Mouse (Mus musculus) myocyte (in vitro differentiated cells): Measurements from ENCODE around the gene Mrc2. TPM values are rescaled to one million over a fixed set of nuclear protein-coding genes. Genes with fewer than 3 reads are reported as not detected.

ENCODE experiments used
- H3K27me3 ChIP-seq: one replicate; pipeline ENCODE4 v1.6.1; 2011; ENCODE audit not compliant: control insufficient read depth, insufficient read depth, insufficient read length
- H3K36me3 ChIP-seq: one replicate; pipeline ENCODE4 v1.6.1; 2011; ENCODE audit not compliant: control insufficient read depth, insufficient read depth
- H3K4me2 ChIP-seq: one replicate; pipeline ENCODE4 v1.6.1; 2011; ENCODE audit warnings: low read depth, control low read depth
- H3K4me3 ChIP-seq: one replicate; pipeline ENCODE4 v1.5.1; 2011; ENCODE audit warnings: mild to moderate bottlenecking, control low read depth, moderate library complexity
- H3K79me2 ChIP-seq: one replicate; pipeline ENCODE4 v1.6.1; 2011; ENCODE audit not compliant: control insufficient read depth, insufficient read depth
- H3ac ChIP-seq: one replicate; pipeline ENCODE4 v1.6.1; 2011; ENCODE audit not compliant: control insufficient read depth, insufficient read length
- CEBPB ChIP-seq: IDR thresholded peaks from 2 replicates; pipeline ENCODE4 v1.6.1; 2011; ENCODE audit warnings: mild to moderate bottlenecking, moderate library complexity; ENCODE audit not compliant: poor library complexity, insufficient read depth, severe bottlenecking
- E2F4 ChIP-seq: IDR thresholded peaks from one replicate; pipeline ENCODE4 v1.6.1; 2011; ENCODE audit warnings: mild to moderate bottlenecking, control low read depth, moderate library complexity; ENCODE audit not compliant: insufficient read depth
- MAX ChIP-seq: IDR thresholded peaks from one replicate; pipeline ENCODE4 v1.6.1; 2011; ENCODE audit warnings: low read depth, mild to moderate bottlenecking, control low read depth
- MYOD1 ChIP-seq, 3 experiments: IDR thresholded peaks; one replicate each; pipeline ENCODE4 v1.6.1; 2011; ENCODE audit warnings: control low read depth in 2 of 3, low read depth in 2 of 3, mild to moderate bottlenecking in 2 of 3, moderate library complexity in 1 of 3; ENCODE audit not compliant: insufficient read length in 2 of 3, control insufficient read depth in 1 of 3
- MYOG ChIP-seq, 3 experiments: IDR thresholded peaks; one replicate each; pipeline ENCODE4 v1.6.1; 2011; ENCODE audit warnings: control low read depth in 2 of 3, low read depth in 2 of 3, mild to moderate bottlenecking in 2 of 3; ENCODE audit not compliant: insufficient read length in 2 of 3, control insufficient read depth in 1 of 3, insufficient read depth in 1 of 3
- POLR2A ChIP-seq: IDR thresholded peaks from one replicate; pipeline ENCODE4 v1.6.1; 2011; ENCODE audit warnings: low read depth, mild to moderate bottlenecking, control low read depth, moderate library complexity; ENCODE audit not compliant: insufficient read length
- POLR2AphosphoS2 ChIP-seq: IDR thresholded peaks from one replicate; pipeline ENCODE4 v1.6.1; 2011; ENCODE audit warnings: low read depth, control low read depth; ENCODE audit not compliant: insufficient read length
- REST ChIP-seq: IDR thresholded peaks from one replicate; pipeline ENCODE4 v1.6.1; 2011; ENCODE audit warnings: mild to moderate bottlenecking, control low read depth, moderate library complexity; ENCODE audit not compliant: insufficient read depth, insufficient read length
- SRF ChIP-seq: IDR thresholded peaks from one replicate; pipeline ENCODE4 v1.6.1; 2011; ENCODE audit warnings: low read depth; ENCODE audit not compliant: control insufficient read depth, insufficient read length
- TCF12 ChIP-seq: IDR thresholded peaks from one replicate; pipeline ENCODE4 v1.6.1; 2011; ENCODE audit warnings: mild to moderate bottlenecking, control low read depth; ENCODE audit not compliant: poor library complexity, insufficient read depth, severe bottlenecking
- TCF3 ChIP-seq: IDR thresholded peaks from one replicate; pipeline ENCODE4 v1.6.1; 2011; ENCODE audit warnings: low read depth, control low read depth; ENCODE audit not compliant: insufficient read length
- USF1 ChIP-seq: IDR thresholded peaks from one replicate; pipeline ENCODE4 v1.6.1; 2011; ENCODE audit warnings: low read depth, mild to moderate bottlenecking, control low read depth, moderate library complexity
- polyA plus RNA-seq: library from polyadenylated mRNA; unstranded; fragments of >200 nt; fragmentation: generic; extraction: Trizol; gene quantifications from one replicate; pipeline ENCODE4 v1.2.1, GENCODE M21; 2012; ENCODE audit warnings: missing spikeins

Mrc2 gene
- polyA plus RNA-seq, 1 experiment: 47.7 TPM

- peak overlapping the region; percentile 98 for H3K4me2 ChIP-seq
- H3K79me2 ChIP-seq: no peaks in the 10 kb centered on the region
- H3K27me3 ChIP-seq: no peaks in the 10 kb centered on the region
- H3ac ChIP-seq: no peak overlapping the region
- H3K36me3 ChIP-seq: no peaks in the 10 kb centered on the region
- H3K4me3 ChIP-seq: peak overlapping the region; percentile 23
- TF ChIP-seq E2F4 (no peak), TCF3 (no peak), POLR2A (peak; percentile 20)
These were observed 70.6 kb downstream of the Mrc2 start for GRCm38 (mm10) chr11:105362946-105363597.

GRCm38 (mm10) chr11:105363598-105364385, 71.3 kb downstream of the Mrc2 start:
- TF ChIP-seq REST (no peak), TCF12 (no peak), USF1 (no peak), CEBPB (no peak)
- Histone ChIP-seq H3K4me3 (peak overlapping the region; percentile 23), H3ac (no peak overlapping the region), H3K27me3 (no peaks in the 10 kb centered on the region), H3K4me2 (peak overlapping the region; percentile 98), H3K36me3 (no peaks in the 10 kb centered on the region), H3K79me2 (no peaks in the 10 kb centered on the region)

GRCm38 (mm10) chr11:105364386-105365065, 72.1 kb downstream of the Mrc2 start:
- no peaks in the 10 kb centered on the region for H3K36me3 ChIP-seq
- TF ChIP-seq CEBPB: no peak
- no peak for TF ChIP-seq MAX
- TF ChIP-seq REST: no peak
- H3K4me3 ChIP-seq: no peak overlapping the region
- no peaks in the 10 kb centered on the region for H3K79me2 ChIP-seq
- no peaks in the 10 kb centered on the region for H3K27me3 ChIP-seq
- peak overlapping the region; percentile 98 for H3K4me2 ChIP-seq
- H3ac ChIP-seq: no peak overlapping the region

- Histone ChIP-seq H3K4me2 (no peak overlapping the region), H3K36me3 (no peaks in the 10 kb centered on the region), H3K4me3 (no peak overlapping the region), H3ac (no peak overlapping the region), H3K27me3 (no peaks in the 10 kb centered on the region), H3K79me2 (no peaks in the 10 kb centered on the region)
- TF ChIP-seq MYOD1 (IDR thresholded peaks at IDR 0.05; ENCODE audit: control insufficient read depth in 1 of 3, insufficient read length in 2 of 3, low read depth in 2 of 3) (no peak), POLR2A (no peak), SRF (no peak), TCF12 (no peak), POLR2AphosphoS2 (no peak), CEBPB (no peak), USF1 (no peak), MYOG (IDR thresholded peaks at IDR 0.05; ENCODE audit: control insufficient read depth in 1 of 3, insufficient read depth in 1 of 3, insufficient read length in 2 of 3, low read depth in 2 of 3) (no peak), REST (no peak), TCF3 (no peak), MAX (no peak), E2F4 (no peak)
These were observed 73.2 kb downstream of the Mrc2 start for GRCm38 (mm10) chr11:105365611-105366010.

- Histone ChIP-seq H3ac (no peak overlapping the region), H3K4me2 (no peak overlapping the region), H3K79me2 (no peaks in the 10 kb centered on the region), H3K27me3 (no peaks in the 10 kb centered on the region), H3K4me3 (no peak overlapping the region), H3K36me3 (no peaks in the 10 kb centered on the region)
- no peak for TF ChIP-seq CEBPB
- TF ChIP-seq MYOG (IDR thresholded peaks at IDR 0.05; ENCODE audit: control insufficient read depth in 1 of 3, insufficient read depth in 1 of 3, insufficient read length in 2 of 3, low read depth in 2 of 3): no peak
- no peak for TF ChIP-seq POLR2A
- TF ChIP-seq SRF: no peak
- no peak for TF ChIP-seq TCF12
These were observed 73.6 kb downstream of the Mrc2 start for GRCm38 (mm10) chr11:105366051-105366450.
